Mouse (Mus musculus) heart, postnatal 0 days (tissue): ENCODE data around the gene Acvr1b.

Source experiments
- CTCF ChIP-seq: IDR thresholded peaks from 2 replicates; pipeline ENCODE4 v1.5.1; 2016; ENCODE audit warnings: antibody characterized with exemption, control low read depth, low read depth
- EP300 ChIP-seq: IDR thresholded peaks from 2 replicates; pipeline ENCODE4 v1.6.1; 2016; ENCODE audit warnings: antibody characterized with exemption, low read depth

DNA sequence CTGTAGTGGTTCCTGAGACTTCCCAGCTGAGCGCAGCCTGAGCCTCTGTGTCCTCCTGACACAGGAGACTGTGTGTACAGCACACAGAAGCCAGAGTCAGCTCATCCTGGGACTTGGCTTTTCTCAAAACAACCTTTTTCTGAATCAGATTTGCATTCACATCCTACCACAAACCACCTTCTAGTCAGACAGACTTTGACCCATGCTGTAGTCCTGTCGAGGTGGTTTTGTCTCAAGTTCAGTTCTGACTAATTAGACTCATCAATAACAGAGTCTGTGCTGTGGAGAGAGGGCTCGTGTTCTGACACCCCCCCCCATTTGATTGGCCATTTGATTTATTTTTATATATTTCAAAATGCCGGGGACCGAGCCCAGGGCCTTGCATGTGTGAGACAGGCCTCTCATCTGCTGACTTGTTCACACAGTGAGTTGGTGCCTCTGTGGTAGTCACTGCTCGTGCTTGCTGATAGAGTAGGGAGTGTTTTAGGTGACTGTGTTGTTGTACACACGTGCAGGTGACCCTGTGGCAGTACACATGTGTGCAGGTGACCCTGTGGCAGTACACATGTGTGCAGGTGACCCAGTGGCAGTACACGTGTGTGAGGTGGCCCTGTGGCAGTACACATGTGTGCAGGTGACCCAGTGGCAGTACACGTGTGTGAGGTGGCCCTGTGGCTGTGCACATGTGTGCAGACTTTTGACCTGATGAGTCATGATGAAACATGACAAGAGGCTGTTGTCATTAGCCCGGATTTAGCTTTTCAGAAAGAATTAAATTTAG is 16.3 kb downstream of the Acvr1b start:
- TF ChIP-seq CTCF (no peak), EP300 (no peak)
